Mouse (Mus musculus) lung, postnatal 0 days (tissue): Measurements from ENCODE around the gene Ntrk3.

Source experiments
- CTCF ChIP-seq: IDR thresholded peaks from 2 replicates; pipeline ENCODE4 v1.5.1; 2016; ENCODE audit warnings: antibody characterized with exemption, mild to moderate bottlenecking
- EP300 ChIP-seq: IDR thresholded peaks from 2 replicates; pipeline ENCODE4 v1.6.1; 2016; ENCODE audit warnings: antibody characterized with exemption, mild to moderate bottlenecking, control low read depth

DNA sequence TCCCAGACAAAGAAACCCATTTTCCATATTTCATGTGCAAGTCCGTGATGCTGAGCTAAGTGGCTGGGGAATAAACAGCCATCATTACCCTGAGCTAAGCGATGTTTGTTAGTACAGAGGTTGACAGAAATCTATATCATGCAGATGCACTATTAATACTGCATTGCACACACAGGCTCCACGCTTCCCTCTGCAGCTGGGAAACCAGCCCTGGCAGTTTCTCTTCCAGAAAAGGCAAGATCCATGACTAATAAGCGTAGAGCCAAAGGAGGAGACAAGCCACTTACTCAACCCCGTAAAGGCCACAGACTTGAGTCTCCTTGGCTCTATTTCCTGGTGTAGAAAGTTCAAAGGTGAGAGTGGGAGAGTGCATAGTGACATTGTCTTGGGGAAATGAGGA, 390.3 kb downstream of the Ntrk3 start:
- no peak for TF ChIP-seq CTCF
- no peak for TF ChIP-seq EP300
